Mouse (Mus musculus) forebrain, embryonic 12.5 days (tissue): Measurements from ENCODE around the gene Gm49673. TPM values are rescaled to one million over a fixed set of nuclear protein-coding genes. Genes with fewer than 3 reads are reported as not detected.
"Not testable (repeated sequence)": the region's sequence is repeated elsewhere in the genome, so short reads cannot be mapped to it uniquely, and the experiment has no call there.

Source experiments
- ATAC-seq: fragments of 200-750 bp; cut with Nextera tagmentation; 2 replicates; pipeline ENCODE4 v1.8.0; 2017; ENCODE audit warnings: moderate TSS enrichment; ENCODE audit not compliant: low FRiP score
- H3K27ac ChIP-seq: fragments of 300-500 bp; sonication (generic); 2 replicates; pipeline ENCODE4 v1.5.1; 2016; ENCODE audit warnings: mild to moderate bottlenecking
- H3K27me3 ChIP-seq: fragments of 300-500 bp; sonication (generic); 2 replicates; pipeline ENCODE4 v1.6.1; 2016; ENCODE audit warnings: mild to moderate bottlenecking
- H3K36me3 ChIP-seq: fragments of 300-500 bp; sonication (generic); replicated peaks from 2 replicates; pipeline ENCODE4 v1.6.1; 2016; ENCODE audit warnings: mild to moderate bottlenecking
- H3K4me1 ChIP-seq: fragments of 300-500 bp; sonication (generic); 2 replicates; pipeline ENCODE4 v1.6.1; 2016
- H3K4me2 ChIP-seq: fragments of 300-500 bp; sonication (generic); 2 replicates; pipeline ENCODE4 v1.6.1; 2016; ENCODE audit warnings: mild to moderate bottlenecking, moderate library complexity
- H3K4me3 ChIP-seq: fragments of 300-500 bp; sonication (generic); replicated peaks from 2 replicates; pipeline ENCODE4 v1.5.1; 2016; ENCODE audit warnings: mild to moderate bottlenecking
- H3K9ac ChIP-seq: fragments of 300-500 bp; sonication (generic); 2 replicates; pipeline ENCODE4 v1.6.1; 2016; ENCODE audit warnings: mild to moderate bottlenecking
- H3K9me3 ChIP-seq: fragments of 300-500 bp; sonication (generic); 2 replicates; pipeline ENCODE4 v1.6.1; 2016
- WGBS: fragments of 180-500 bp; shearing (Covaris S2); methylation state at CpG from one replicate; pipeline ENCODE4 v1.1.7; 2016; 5-methylcytosine and 5-hydroxymethylcytosine counted together
- polyA plus RNA-seq: library from polyadenylated mRNA; unstranded; fragments of >200 nt; fragmentation: Nextera tagmentation; extraction: Ambion mirVana; gene quantifications from 2 replicates; pipeline ENCODE4 v1.2.1, GENCODE M21; 2016

Gm49673 gene
- polyA plus RNA-seq, 1 experiment from 2014 or later, result 0.29 TPM

DNA sequence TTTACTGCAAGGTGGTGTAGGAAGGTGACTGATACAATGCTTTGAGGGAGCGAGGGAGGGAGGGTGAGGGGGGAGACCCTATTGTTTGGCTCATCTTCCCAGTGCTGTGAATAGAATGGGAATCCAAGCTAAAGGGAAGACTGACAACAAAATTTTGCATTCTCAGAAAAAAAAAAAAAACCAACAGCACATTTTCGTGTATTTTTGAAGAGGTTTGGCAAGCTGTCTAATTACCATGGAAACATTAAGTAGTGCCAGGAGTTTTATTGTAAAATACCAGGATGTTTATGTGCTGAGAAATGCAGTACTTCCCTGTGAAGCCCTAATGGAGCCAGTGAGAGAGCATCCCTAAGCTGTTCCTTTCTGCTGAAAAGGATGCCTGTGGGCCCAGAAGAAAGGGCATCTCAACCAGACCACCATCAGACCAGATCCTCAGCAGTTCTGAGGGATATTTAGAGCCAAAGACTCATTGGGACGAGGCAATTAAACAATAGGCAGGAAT, 90.9 kb downstream of the Gm49673 start:
- not testable (repeated sequence) for H3K4me2 ChIP-seq, H3K9ac ChIP-seq, H3K9me3 ChIP-seq, H3K36me3 ChIP-seq, ATAC-seq, H3K4me3 ChIP-seq, H3K27ac ChIP-seq, H3K4me1 ChIP-seq, H3K27me3 ChIP-seq
- WGBS, result 70% methylated on average over 2 of the region's 3 CpGs

- not testable (repeated sequence) for H3K27me3 ChIP-seq, H3K4me1 ChIP-seq, H3K9me3 ChIP-seq, H3K4me3 ChIP-seq, H3K36me3 ChIP-seq, H3K9ac ChIP-seq, H3K4me2 ChIP-seq, ATAC-seq, H3K27ac ChIP-seq
- WGBS, result 86% methylated on average over 4 of the region's 6 CpGs
Measured at GRCm38 (mm10) chr17:8055919-8056589, 91.5 kb downstream of the Gm49673 start.

- H3K4me2 ChIP-seq, H3K9me3 ChIP-seq, H3K4me1 ChIP-seq, H3K27ac ChIP-seq, H3K4me3 ChIP-seq, H3K36me3 ChIP-seq, H3K27me3 ChIP-seq, H3K9ac ChIP-seq: not testable (repeated sequence)
- WGBS, result 34% methylated on average over 3 of the region's 3 CpGs
- ATAC-seq, result peak; percentile 33; the same call in 1 of the 2 replicates
Measured at GRCm38 (mm10) chr17:8051247-8051646, 96.3 kb downstream of the Gm49673 start.

DNA sequence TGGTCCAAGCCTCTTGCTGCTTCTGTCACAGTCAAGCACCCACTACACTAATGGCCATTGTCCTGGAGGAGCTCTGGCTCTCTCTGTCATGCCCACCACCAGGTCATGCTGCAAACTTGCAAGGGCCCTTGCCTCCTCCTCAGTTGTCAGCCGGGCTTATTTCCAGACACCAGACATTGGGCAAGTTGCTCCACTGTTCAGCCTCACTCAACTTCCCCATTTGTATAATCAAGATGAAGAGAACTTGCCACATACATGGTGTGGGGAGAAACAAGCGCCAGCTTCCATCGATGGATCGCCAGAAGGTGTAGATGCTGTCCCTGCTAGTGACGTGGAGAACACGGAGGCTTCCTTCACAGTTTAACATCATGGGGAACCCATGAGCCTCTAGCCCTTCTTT, 97.4 kb downstream of the Gm49673 start:
- not testable (repeated sequence) for H3K9ac ChIP-seq, H3K27me3 ChIP-seq, H3K4me3 ChIP-seq, ATAC-seq, H3K9me3 ChIP-seq, H3K36me3 ChIP-seq, H3K4me1 ChIP-seq, H3K4me2 ChIP-seq, H3K27ac ChIP-seq
- WGBS, result 90% methylated on average over 5 of the region's 6 CpGs

- ATAC-seq, H3K4me2 ChIP-seq, H3K36me3 ChIP-seq, H3K9me3 ChIP-seq, H3K4me3 ChIP-seq, H3K27ac ChIP-seq, H3K9ac ChIP-seq, H3K27me3 ChIP-seq, H3K4me1 ChIP-seq: not testable (repeated sequence)
- 13% methylated on average over 3 of the region's 5 CpGs for WGBS
Measured at GRCm38 (mm10) chr17:8046178-8046577, 101.4 kb downstream of the Gm49673 start.

- H3K27me3 ChIP-seq, H3K9me3 ChIP-seq, H3K27ac ChIP-seq, H3K4me2 ChIP-seq, H3K36me3 ChIP-seq, H3K9ac ChIP-seq, H3K4me3 ChIP-seq, ATAC-seq, H3K4me1 ChIP-seq: not testable (repeated sequence)
- WGBS, result no CpG with 5 or more reads among the region's 5 CpGs
Measured at GRCm38 (mm10) chr17:8041197-8041596, 106.4 kb downstream of the Gm49673 start.

- H3K4me3 ChIP-seq, H3K27ac ChIP-seq, H3K9me3 ChIP-seq, H3K4me2 ChIP-seq, H3K27me3 ChIP-seq, ATAC-seq, H3K36me3 ChIP-seq, H3K9ac ChIP-seq, H3K4me1 ChIP-seq: not testable (repeated sequence)
- WGBS, result no CpG with 5 or more reads among the region's 12 CpGs
Measured at GRCm38 (mm10) chr17:8039916-8040635, 107.5 kb downstream of the Gm49673 start.

- 79% methylated on average over 4 of the region's 6 CpGs for WGBS
- H3K27ac ChIP-seq, H3K9me3 ChIP-seq, ATAC-seq, H3K36me3 ChIP-seq, H3K4me2 ChIP-seq, H3K4me3 ChIP-seq, H3K9ac ChIP-seq, H3K4me1 ChIP-seq, H3K27me3 ChIP-seq: not testable (repeated sequence)
Measured at GRCm38 (mm10) chr17:8036976-8037375, 110.6 kb downstream of the Gm49673 start.

Other genes starting within 250 kb of the Gm49673 start
- 0.37 and 0.40 TPM in 2 replicates for gene Tagap, start 221.8 kb downstream of the Gm49673 start, polyA plus RNA-seq
- gene Rsph3a, start 202.2 kb downstream of the Gm49673 start, polyA plus RNA-seq, result 51.7 and 58.6 TPM in 2 replicates
- 14.6 TPM in 2 replicates for gene Rnaset2a, start 309 bp upstream of the Gm49673 start, polyA plus RNA-seq
- gene Fgfr1op, start 17.7 kb upstream of the Gm49673 start, polyA plus RNA-seq, result 39.6 and 41.6 TPM in 2 replicates
- not detected in 2 replicates for gene Ccr6, start 88.3 kb upstream of the Gm49673 start, polyA plus RNA-seq
- 122 and 124 TPM in 2 replicates for gene Mpc1, start 135.1 kb upstream of the Gm49673 start, polyA plus RNA-seq
- gene Sft2d1, start 163.3 kb upstream of the Gm49673 start, polyA plus RNA-seq, result 86.3 and 87.8 TPM in 2 replicates
- gene Prr18, start 189.7 kb upstream of the Gm49673 start, polyA plus RNA-seq, result 3.7 and 4.1 TPM in 2 replicates
- 0.44 and 0.55 TPM in 2 replicates for gene T2, start 208.2 kb upstream of the Gm49673 start, polyA plus RNA-seq